Mouse (Mus musculus): ENCODE data around the gene Cntn2. TPM values are rescaled to one million over a fixed set of nuclear protein-coding genes. Genes with fewer than 3 reads are reported as not detected.

Cntn2 gene
- polyA plus RNA-seq, 1 experiment = not detected

DNA sequence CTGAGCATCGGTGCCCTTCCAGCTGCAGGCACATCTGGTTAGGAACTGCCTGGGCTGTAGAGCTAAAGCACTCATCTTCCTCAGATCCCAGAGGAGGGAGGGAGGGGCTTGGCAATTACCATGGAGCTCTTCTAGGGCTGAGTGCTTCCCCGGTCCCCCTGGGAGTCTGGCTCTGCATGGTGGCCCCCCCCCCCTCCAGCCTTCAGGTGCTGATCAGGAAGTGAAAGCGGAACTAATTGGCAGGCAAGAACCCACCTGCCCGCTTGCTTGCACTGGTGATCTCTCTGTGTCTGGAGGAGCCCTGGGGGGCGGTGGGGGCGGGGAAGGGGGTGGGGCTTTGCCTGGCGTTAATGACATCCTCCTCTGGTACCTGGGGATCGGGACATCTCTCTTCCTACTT lies 9.2 kb downstream of the Cntn2 start:
- no peak overlapping the region for H3K4me3 ChIP-seq (ENCODE audit: insufficient read depth, low read depth, low read length)
- H3K27ac ChIP-seq (replicated peaks; ENCODE audit: low read depth, low read length) = no peak overlapping the region
- no peaks in the 10 kb centered on the region for H3K4me1 ChIP-seq (ENCODE audit: control insufficient read depth, insufficient read depth, insufficient read length, low read length)

DNA sequence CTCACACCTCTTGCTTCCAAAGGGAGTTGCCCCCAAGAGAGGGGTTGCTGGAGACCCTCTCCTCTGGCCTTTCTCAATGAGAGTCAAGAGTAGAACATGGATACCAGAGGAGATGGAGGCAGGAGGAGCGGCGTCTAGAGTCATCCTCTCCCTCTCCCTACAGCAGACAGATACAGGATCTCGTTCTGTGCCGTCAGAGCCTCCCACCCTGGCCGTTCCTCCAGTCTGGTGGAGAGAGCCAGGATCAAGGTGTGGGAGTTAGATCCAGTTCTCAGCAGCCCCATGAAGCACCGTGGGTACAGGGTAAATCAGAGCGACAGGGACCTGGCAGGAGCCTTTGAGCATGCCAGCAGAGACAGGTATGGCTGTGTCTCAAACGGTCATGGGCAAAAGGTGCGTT lies 10.5 kb downstream of the Cntn2 start:
- H3K4me3 ChIP-seq (ENCODE audit: insufficient read depth, low read depth, low read length) = no peak overlapping the region
- H3K4me1 ChIP-seq (ENCODE audit: control insufficient read depth, insufficient read depth, insufficient read length, low read length) = no peaks in the 10 kb centered on the region
- no peak overlapping the region for H3K27ac ChIP-seq (replicated peaks; ENCODE audit: low read depth, low read length)

DNA sequence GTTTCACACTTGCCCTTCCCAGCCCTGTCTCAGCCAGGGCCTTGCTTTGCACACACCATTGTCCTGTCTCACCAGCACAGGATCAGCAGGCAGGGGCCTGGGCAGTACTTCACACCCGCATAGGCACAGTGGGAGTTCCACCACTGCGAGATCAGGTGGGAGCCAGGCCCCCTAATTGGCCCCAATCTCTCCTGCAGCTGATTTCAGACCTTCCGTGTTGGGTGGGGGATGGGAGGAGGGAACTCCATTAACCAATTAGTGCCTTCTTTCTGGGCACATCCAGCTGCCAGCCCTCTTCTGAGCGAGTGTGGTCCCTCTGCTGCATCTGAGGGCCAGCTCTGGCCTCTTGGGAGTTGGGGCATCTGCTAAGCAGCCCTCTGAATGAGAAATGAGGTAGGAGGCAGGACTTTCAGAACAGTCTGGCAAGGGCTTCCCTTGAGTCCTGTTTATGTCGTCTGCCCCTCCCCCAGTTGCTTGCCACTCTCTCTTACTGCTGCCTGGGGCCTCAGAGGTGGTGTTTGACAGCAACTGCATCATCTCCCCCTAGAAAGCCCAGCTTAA lies 12.3 kb downstream of the Cntn2 start:
- Histone ChIP-seq H3K27ac (replicated peaks; ENCODE audit: low read depth, low read length) (no peak overlapping the region), H3K4me3 (ENCODE audit: insufficient read depth, low read depth, low read length) (no peak overlapping the region), H3K4me1 (ENCODE audit: control insufficient read depth, insufficient read depth, insufficient read length, low read length) (no peaks in the 10 kb centered on the region)

DNA sequence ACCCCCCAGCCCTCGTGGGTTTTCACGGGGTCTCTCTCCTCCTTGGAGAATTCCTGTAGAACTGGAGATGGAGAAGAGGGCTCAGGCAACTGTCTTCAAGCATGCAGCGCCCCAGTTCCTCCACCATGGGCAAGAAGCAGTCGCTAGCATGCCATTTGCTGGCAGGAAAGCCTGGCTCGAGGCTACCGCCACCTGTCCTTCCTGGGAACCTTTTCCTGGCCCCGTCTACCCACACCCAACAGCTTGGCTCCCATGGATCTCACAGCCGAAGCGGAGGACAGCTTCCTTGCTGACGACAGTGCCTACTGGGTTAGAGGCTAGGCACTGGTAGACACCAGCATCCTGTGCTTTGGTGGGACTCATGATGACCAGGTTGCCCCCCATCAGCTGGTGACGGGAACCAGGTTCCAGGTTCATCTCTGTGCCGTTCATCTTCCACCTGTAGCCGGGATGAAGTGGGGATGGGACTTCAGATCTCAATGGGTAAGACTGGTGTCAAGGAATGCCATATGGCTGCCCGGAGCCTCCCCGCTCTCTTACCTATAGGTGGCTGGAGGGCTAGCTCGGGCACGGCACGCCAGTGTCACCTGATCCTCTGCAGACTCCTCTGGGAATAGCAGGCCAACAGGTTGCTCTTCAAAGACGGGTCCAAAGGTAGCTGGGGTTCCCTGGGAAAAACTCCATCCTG lies 14.3 kb downstream of the Cntn2 start:
- Histone ChIP-seq H3K4me1 (ENCODE audit: control insufficient read depth, insufficient read depth, insufficient read length, low read length) (no peaks in the 10 kb centered on the region), H3K4me3 (ENCODE audit: insufficient read depth, low read depth, low read length) (no peak overlapping the region), H3K27ac (replicated peaks; ENCODE audit: low read depth, low read length) (no peak overlapping the region)

DNA sequence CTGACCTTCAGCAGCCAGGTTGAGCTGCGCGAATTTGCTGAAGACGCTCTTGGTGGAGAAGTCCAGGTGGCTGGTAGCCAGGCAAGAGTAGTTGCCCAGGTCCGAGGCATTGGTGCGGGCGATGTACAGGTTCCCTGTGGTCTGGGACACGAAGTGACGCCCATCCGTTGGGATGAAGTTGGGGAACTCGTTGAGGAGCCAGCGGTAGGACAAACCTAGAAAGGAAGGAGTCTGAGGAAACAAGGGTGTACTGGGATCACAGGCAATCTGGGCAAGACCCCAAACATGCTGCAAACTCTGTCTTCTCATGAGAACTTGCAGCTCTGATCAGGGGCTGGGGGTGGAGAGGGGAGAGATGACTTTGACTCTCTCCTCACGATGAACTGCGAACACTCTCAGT lies 15.0 kb downstream of the Cntn2 start:
- no peak overlapping the region for H3K4me3 ChIP-seq (ENCODE audit: insufficient read depth, low read depth, low read length)
- H3K4me1 ChIP-seq (ENCODE audit: control insufficient read depth, insufficient read depth, insufficient read length, low read length) = no peaks in the 10 kb centered on the region
- H3K27ac ChIP-seq (replicated peaks; ENCODE audit: low read depth, low read length) = no peak overlapping the region

DNA sequence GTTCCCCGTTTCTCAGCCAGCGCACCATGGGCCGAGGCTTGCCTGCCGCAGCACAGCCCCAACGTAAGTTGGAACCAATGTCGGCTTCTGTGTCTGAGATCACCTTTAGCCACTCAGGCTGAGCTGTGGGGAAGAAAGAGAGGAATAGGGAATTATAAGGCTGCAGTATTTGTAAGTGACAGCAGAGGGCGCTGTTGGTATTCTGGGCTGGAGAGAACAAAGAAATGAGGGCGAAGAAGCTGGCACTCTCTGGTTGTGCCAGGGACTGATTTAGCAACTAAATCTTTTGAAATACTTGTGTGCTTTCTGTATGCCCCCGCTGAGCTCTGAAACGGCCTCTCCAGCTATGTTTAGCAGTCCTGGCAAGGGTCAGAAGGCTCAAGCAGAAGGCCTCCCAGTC lies 17.2 kb downstream of the Cntn2 start:
- no peak overlapping the region for H3K4me3 ChIP-seq (ENCODE audit: insufficient read depth, low read depth, low read length)
- no peaks in the 10 kb centered on the region for H3K4me1 ChIP-seq (ENCODE audit: control insufficient read depth, insufficient read depth, insufficient read length, low read length)
- H3K27ac ChIP-seq (replicated peaks; ENCODE audit: low read depth, low read length) = no peak overlapping the region

DNA sequence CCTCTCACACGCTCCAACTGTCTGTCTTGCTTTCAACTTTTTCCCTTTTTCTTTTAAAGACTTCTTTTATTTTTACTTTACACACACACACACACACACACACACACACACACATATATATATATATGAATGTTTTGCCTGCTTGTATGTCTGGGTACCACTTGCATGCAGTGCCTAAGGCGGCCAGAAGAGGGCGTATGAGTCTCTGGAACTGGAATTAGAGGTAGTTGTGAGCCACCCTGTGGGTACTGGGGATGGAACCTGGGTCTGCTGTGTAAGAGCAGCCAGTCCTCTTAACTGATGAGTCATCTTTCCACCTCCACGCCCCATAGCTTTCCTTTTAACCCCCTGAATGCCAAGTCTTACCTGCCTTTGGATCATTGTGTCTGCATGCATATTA lies 19.1 kb downstream of the Cntn2 start:
- H3K4me3 ChIP-seq (ENCODE audit: insufficient read depth, low read depth, low read length) = no peak overlapping the region
- H3K27ac ChIP-seq (replicated peaks; ENCODE audit: low read depth, low read length) = no peak overlapping the region

DNA sequence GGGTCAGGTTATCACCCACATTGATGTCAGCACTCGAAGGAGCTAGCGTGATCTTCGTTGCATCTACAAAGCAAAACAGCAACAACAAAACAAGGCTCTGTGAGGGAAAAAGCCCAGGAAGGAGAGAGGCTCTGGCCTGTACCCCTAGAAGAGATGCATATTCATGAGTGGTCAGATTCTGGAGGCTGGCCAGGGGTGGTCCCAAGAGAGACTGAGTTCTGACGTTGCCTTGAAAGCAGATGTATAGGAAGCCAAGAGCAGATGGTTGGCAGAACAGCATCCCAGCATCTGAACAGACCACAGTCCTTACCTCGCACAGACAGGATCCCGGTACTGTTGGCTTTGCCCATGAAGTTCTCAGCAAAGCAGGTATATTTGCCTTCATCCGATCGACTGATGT lies 20.0 kb downstream of the Cntn2 start:
- no peak overlapping the region for H3K27ac ChIP-seq (replicated peaks; ENCODE audit: low read depth, low read length)
- H3K4me3 ChIP-seq (ENCODE audit: insufficient read depth, low read depth, low read length) = no peak overlapping the region
- no peaks in the 10 kb centered on the region for H3K4me1 ChIP-seq (ENCODE audit: control insufficient read depth, insufficient read depth, insufficient read length, low read length)

More for the DNA sequence above, 19.1 kb downstream of the Cntn2 start:
- no peaks in the 10 kb centered on the region for H3K4me1 ChIP-seq (ENCODE audit: control insufficient read depth, insufficient read depth, insufficient read length, low read length)

DNA sequence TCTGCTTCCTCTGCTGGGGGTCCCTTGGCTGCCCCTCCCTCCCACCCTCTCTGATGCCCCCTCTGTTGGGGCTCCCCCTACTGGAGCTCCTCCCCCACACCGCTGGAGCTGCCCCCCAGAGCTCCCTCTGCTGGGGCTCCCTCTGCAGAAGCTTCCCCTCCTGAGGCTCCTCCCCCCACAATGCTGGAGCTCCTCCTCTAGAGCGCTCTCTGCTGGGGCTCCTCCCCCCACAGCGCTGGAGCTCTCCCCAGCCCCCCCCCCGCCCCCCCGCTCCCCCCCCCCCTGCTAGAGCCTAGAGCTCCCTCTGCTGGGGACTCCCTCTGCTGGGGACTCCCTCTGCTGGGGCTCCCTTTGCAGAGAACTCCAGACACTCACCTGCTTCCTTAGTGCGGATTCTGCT lies 22.3 kb downstream of the Cntn2 start:
- Histone ChIP-seq H3K4me3 (ENCODE audit: insufficient read depth, low read depth, low read length) (no peak overlapping the region), H3K27ac (replicated peaks; ENCODE audit: low read depth, low read length) (no peak overlapping the region), H3K4me1 (ENCODE audit: control insufficient read depth, insufficient read depth, insufficient read length, low read length) (no peaks in the 10 kb centered on the region)

DNA sequence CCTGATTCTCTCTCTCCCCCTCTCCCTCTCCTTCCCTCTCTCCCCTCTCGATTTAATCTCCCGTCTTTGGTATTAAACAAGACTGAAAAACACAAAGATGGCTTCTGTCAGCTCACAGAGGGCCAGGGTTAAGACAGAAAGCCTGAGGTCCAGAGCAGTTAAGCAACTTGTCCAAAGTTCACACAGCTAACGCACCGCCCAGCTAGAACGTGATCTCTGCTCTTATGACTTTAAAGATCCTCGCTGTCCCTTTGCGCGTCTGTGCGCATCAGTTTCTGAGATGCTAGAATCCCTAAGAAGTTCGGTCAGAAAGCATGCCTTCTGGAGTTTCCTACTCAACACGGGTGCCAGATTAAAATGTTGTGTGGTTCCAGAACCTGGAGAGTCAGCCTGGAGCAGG lies 23.3 kb downstream of the Cntn2 start:
- Histone ChIP-seq H3K4me3 (ENCODE audit: insufficient read depth, low read depth, low read length) (no peak overlapping the region), H3K27ac (replicated peaks; ENCODE audit: low read depth, low read length) (no peak overlapping the region), H3K4me1 (ENCODE audit: control insufficient read depth, insufficient read depth, insufficient read length, low read length) (no peaks in the 10 kb centered on the region)

DNA sequence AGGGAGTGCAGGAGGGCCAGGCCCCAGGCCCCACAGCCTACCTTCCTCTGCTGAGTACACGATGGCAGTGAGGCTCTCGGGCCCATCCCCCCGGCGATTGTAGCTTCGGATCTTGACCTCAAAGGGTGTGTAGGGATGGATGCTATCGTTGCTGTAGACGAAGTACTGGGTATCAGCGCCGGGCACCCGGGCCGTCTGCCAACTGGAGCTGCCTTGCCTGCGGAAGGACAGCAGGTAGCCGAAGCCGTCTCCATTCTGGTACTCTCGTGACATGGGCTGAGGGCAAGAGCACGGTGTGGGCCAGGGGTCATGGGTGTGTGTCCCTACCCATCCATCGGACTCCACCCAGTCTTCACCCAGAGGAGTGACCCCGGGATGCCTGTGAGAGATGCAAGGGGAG lies 24.4 kb downstream of the Cntn2 start:
- H3K4me1 ChIP-seq (ENCODE audit: control insufficient read depth, insufficient read depth, insufficient read length, low read length) = no peaks in the 10 kb centered on the region
- H3K4me3 ChIP-seq (ENCODE audit: insufficient read depth, low read depth, low read length) = no peak overlapping the region
- H3K27ac ChIP-seq (replicated peaks; ENCODE audit: low read depth, low read length) = no peak overlapping the region

DNA sequence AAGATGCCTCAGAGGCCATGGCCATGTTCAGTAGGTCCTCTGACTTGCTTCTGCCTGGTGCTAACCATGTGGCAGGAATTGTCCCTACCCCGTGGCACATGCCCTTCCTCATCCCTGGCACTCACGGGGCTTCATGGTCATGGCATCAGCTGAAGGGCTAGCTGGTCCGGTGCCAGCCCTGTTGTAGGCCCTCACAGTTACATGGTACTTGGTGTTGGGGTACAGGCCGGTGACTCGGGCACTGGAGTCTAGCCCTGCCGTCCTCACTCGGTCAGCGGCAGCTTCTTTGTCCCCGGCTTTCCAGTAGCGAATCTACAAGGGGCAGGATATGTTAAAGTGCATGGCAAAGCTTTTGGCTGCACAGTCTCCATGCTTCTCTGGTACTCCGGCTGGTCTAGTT lies 26.3 kb downstream of the Cntn2 start:
- no peak overlapping the region for H3K4me3 ChIP-seq (ENCODE audit: insufficient read depth, low read depth, low read length)
- no peak overlapping the region for H3K27ac ChIP-seq (replicated peaks; ENCODE audit: low read depth, low read length)
- H3K4me1 ChIP-seq (ENCODE audit: control insufficient read depth, insufficient read depth, insufficient read length, low read length) = no peaks in the 10 kb centered on the region

DNA sequence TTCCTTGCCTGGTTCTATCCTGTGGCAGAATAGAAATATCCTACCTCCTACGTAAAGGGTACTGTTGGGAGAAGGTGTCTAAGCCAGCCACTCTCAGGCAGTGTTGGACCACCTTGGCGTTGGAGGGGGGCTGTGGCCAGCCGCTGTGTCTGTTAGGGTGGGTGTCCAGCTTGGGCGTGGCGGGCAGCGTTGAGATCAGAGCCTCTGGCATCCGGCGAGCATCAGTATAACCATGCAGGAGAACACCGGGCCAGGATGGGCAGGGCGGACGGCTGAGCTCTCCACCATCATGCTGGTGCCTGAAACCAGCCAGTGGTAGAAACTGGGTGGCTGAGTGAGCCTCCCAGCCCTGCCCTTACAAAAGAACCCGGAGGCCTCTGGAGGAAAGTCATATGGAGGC lies 27.7 kb downstream of the Cntn2 start:
- H3K4me3 ChIP-seq (ENCODE audit: insufficient read depth, low read depth, low read length) = no peak overlapping the region
- no peaks in the 10 kb centered on the region for H3K4me1 ChIP-seq (ENCODE audit: control insufficient read depth, insufficient read depth, insufficient read length, low read length)
- no peak overlapping the region for H3K27ac ChIP-seq (replicated peaks; ENCODE audit: low read depth, low read length)

DNA sequence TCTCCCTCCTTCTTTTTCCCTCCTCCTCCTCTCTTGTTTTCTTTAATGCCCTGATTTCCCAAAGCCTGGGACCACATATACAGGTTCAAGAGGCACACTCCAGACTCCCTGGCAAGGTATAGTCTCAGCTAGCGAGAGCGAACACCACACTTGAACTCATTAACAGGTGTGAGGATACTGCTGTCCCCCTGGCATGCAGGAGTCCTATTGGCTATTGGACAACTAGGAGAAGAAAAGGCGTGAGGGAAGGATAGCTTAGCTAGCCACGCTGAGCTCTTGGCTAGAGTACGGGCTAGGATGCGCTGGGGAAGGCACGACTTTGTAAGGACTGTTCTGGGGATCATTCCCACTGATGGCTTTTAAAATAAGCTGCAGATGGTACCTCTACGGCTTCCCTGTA lies 30.9 kb downstream of the Cntn2 start:
- H3K27ac ChIP-seq (replicated peaks; ENCODE audit: low read depth, low read length) = no peak overlapping the region
- no peak overlapping the region for H3K4me3 ChIP-seq (ENCODE audit: insufficient read depth, low read depth, low read length)
- no peaks in the 10 kb centered on the region for H3K4me1 ChIP-seq (ENCODE audit: control insufficient read depth, insufficient read depth, insufficient read length, low read length)

DNA sequence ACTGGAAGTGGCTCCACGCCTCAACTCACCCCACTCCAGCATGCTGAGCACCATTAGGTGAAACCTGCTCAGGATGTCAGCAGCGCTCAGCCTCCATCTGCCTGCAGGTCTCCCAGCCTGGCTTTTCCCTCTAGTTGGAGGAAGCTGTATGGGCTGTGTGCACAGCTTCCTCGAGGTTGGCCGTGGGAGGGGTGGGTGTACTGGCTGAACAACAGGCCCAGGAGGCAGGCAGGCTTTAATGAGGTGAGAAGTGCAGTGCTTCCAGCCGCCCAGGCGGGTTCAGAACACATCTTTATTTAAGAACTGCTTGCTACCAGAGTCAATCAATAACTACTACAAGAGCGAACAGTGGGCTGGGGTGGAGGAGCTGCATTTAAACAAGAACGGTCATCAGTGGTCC lies 31.5 kb downstream of the Cntn2 start:
- H3K27ac ChIP-seq (replicated peaks; ENCODE audit: low read depth, low read length) = no peak overlapping the region
- H3K4me1 ChIP-seq (ENCODE audit: control insufficient read depth, insufficient read depth, insufficient read length, low read length) = no peaks in the 10 kb centered on the region
- no peak overlapping the region for H3K4me3 ChIP-seq (ENCODE audit: insufficient read depth, low read depth, low read length)

DNA sequence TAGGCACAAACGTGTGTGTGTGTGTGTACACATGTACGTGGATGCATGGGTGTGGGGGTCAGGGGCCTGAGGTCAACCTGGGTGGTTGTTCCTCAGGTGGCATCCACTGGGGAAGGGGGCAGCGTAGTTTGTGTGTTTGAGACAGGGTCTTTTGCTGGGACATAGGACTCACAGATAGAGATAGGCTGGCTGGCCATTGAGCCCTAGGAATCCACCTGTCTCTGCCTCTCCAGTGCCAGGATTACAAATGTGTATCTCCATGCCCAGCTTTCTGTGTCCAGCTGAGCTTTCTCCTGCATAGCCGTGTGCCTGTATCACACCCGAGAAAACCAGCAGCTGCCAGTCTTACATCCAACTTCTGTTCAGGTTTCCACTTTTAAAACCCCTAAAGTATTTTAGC lies 33.3 kb downstream of the Cntn2 start:
- H3K27ac ChIP-seq (replicated peaks; ENCODE audit: low read depth, low read length) = no peak overlapping the region
- no peak overlapping the region for H3K4me3 ChIP-seq (ENCODE audit: insufficient read depth, low read depth, low read length)

More for the DNA sequence above, 33.3 kb downstream of the Cntn2 start:
- H3K4me1 ChIP-seq (ENCODE audit: control insufficient read depth, insufficient read depth, insufficient read length, low read length) = no peaks in the 10 kb centered on the region

All from brown adipose tissue, adult 24 weeks (tissue).